Mouse (Mus musculus): Measurements from ENCODE around the gene Lclat1. TPM values are rescaled to one million over a fixed set of nuclear protein-coding genes. Genes with fewer than 3 reads are reported as not detected.
"Not testable (repeated sequence)": the region's sequence is repeated elsewhere in the genome, so short reads cannot be mapped to it uniquely, and the experiment has no call there.

Gene Lclat1
- polyA plus RNA-seq, 1 experiment from 2014 or later = 10.1 TPM

GRCm38 (mm10) chr17:73259258-73259657, 151.5 kb downstream of the Lclat1 start:
- not testable (repeated sequence) for H3K4me1 ChIP-seq; H3K4me2 ChIP-seq (replicated peaks); H3K36me3 ChIP-seq; H3K9ac ChIP-seq; H3K9me3 ChIP-seq (replicated peaks); H3K27ac ChIP-seq; ATAC-seq (ENCODE audit: low FRiP score); H3K27me3 ChIP-seq; H3K4me3 ChIP-seq
- WGBS = 92% methylated on average over 5 of the region's 5 CpGs

GRCm38 (mm10) chr17:73262558-73262957, 154.8 kb downstream of the Lclat1 start:
- no peak for ATAC-seq (ENCODE audit: low FRiP score)
- Histone ChIP-seq H3K9me3 (replicated peaks) (no peaks in the 10 kb centered on the region), H3K9ac (no peak overlapping the region), H3K27me3 (no peaks in the 10 kb centered on the region), H3K36me3 (no peaks in the 10 kb centered on the region), H3K27ac (no peak overlapping the region), H3K4me1 (0 out of 2 replicates have a peak, but pooled peaks cover 3% of the 10 kb centered on the region), H3K4me3 (no peak overlapping the region), H3K4me2 (replicated peaks) (no peak overlapping the region)
- 88% methylated on average over 2 of the region's 2 CpGs for WGBS

DNA sequence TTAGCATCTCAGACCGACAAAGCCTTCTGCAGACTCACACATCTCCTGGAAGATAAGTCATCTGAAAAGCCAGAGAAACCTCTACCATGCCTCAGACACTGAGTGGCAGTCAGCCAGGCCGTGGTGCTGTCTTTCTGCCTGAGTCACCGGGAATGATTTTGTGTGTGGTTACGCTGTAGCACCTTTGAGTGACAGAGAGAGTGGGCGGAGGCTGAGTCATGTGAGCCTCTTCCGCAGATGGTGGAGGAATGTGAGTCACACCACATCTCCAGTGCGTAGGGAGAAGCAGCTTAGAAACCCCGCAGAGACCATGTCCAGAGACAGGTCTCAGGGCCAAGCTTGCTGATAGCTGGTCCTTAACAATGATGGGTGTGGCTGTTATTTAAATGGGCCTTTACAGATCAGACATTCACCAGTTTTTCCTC, 155.3 kb downstream of the Lclat1 start:
- Histone ChIP-seq H3K4me3 (no peak overlapping the region), H3K36me3 (no peaks in the 10 kb centered on the region), H3K27me3 (no peaks in the 10 kb centered on the region), H3K4me2 (replicated peaks) (no peak overlapping the region), H3K4me1 (0 out of 2 replicates have a peak, but pooled peaks cover 3% of the 10 kb centered on the region), H3K9me3 (replicated peaks) (no peaks in the 10 kb centered on the region), H3K9ac (no peak overlapping the region), H3K27ac (no peak overlapping the region)
- no peak for ATAC-seq (ENCODE audit: low FRiP score)
- 79% methylated on average over 8 of the region's 8 CpGs for WGBS

DNA sequence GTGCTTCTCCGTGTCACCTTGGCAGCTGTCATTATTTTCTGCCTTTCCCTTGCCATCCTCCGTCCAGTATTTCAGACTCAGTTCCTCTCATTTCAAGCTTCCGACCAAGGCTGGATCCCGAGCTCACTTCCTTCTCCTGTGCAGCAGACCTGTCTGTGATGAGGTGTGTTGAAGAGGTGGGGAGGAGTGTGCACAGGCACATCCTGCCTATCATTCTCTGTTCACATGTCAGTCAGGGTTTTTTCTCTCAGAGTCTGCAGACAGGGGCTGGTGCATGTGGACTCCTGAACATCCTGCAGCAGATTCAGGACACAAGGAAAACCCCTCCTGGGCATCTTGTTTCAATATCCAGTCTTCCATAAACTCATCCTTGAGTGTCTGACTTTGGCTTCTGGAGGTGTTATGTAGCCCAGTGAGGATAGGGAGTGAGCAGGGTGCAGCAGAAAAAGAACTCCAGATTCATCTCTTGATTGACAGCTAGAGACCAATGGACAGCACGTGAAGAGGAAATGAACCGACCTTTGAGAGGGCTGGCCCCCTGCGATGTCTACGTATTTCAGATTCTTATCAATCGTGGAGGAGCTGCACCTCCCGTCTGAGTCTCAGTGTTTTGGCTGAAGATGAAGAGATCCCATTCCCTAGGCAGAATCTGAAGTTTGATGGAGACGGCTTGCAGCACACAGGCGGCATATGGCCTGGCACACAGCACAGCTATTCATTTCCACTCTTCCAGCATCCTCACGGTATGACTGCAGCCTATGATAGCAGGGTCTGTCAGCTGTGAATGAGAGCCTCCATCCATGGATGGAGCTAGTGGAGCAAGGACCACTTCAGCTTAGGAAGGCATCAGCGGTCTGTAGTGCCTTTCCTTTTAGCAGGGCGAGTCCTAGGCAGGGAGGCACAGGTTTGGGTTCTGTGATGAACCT, 163.3 kb downstream of the Lclat1 start:
- H3K27ac ChIP-seq = no peak overlapping the region
- H3K9ac ChIP-seq = no peak overlapping the region
- H3K9me3 ChIP-seq (replicated peaks) = no peaks in the 10 kb centered on the region
- ATAC-seq (ENCODE audit: low FRiP score) = no peak
- no peak overlapping the region for H3K4me3 ChIP-seq
- 75% methylated on average over 15 of the region's 15 CpGs for WGBS
- H3K27me3 ChIP-seq = no peaks in the 10 kb centered on the region
- H3K4me1 ChIP-seq = no peaks in the 10 kb centered on the region
- no peak overlapping the region for H3K4me2 ChIP-seq (replicated peaks)
- no peaks in the 10 kb centered on the region for H3K36me3 ChIP-seq

DNA sequence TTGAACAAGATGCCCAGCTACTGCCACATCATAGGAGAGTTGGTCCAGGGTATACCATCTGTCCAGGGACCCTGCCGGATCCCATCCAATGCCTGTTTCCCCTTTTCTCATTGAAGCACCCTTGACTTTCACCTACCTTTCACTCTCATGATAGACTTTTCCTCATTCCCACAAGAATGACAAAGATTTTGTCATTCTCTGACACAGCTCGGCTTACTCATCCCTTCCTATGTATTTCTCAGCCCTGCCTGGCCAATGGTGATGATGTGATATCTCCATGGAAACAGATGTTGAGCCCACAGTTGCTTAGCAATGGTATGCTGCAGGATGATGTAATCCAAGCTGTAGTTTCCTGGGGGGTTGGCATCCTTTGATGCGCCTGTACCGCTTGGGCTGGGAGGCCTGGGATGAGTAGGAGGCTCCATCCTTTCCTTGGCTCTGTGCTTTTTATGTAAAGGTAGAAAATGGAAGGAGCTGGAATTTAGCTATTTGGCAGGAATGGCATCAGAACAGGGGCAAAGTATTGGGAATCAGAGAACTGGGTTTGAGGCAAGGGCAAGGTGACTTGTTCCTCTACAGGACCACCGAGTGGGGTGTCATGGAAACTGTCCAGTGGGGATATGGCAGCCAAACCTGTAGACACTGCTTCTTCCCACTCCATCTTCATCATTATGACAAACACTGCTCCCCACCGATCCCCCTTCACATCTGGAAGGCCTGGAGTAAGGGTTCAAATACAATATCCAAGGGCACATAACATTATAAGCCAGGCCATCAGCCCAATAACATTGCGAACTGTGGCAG, 164.2 kb downstream of the Lclat1 start:
- Histone ChIP-seq H3K4me3 (no peak overlapping the region), H3K9ac (no peak overlapping the region), H3K4me2 (replicated peaks) (no peak overlapping the region), H3K4me1 (no peaks in the 10 kb centered on the region), H3K9me3 (replicated peaks) (no peaks in the 10 kb centered on the region), H3K27me3 (no peaks in the 10 kb centered on the region), H3K36me3 (no peaks in the 10 kb centered on the region), H3K27ac (no peak overlapping the region)
- ATAC-seq (ENCODE audit: low FRiP score) = no peak
- WGBS = 79% methylated on average over 7 of the region's 7 CpGs

GRCm38 (mm10) chr17:73273809-73274208, 166.0 kb downstream of the Lclat1 start:
- no peak for ATAC-seq (ENCODE audit: low FRiP score)
- H3K27me3 ChIP-seq = no peaks in the 10 kb centered on the region
- H3K4me1 ChIP-seq = no peaks in the 10 kb centered on the region
- H3K4me3 ChIP-seq = no peak overlapping the region
- H3K27ac ChIP-seq = no peak overlapping the region
- H3K9ac ChIP-seq = no peak overlapping the region
- H3K4me2 ChIP-seq (replicated peaks) = no peak overlapping the region
- no peaks in the 10 kb centered on the region for H3K36me3 ChIP-seq
- 85% methylated on average over 7 of the region's 7 CpGs for WGBS
- no peaks in the 10 kb centered on the region for H3K9me3 ChIP-seq (replicated peaks)

- ATAC-seq (ENCODE audit: low FRiP score) = no peak
- H3K27me3 ChIP-seq = no peaks in the 10 kb centered on the region
- no peak overlapping the region for H3K27ac ChIP-seq
- 74% methylated on average over 10 of the region's 10 CpGs for WGBS
- H3K4me3 ChIP-seq = no peak overlapping the region
- no peaks in the 10 kb centered on the region for H3K9me3 ChIP-seq (replicated peaks)
- no peaks in the 10 kb centered on the region for H3K36me3 ChIP-seq
- H3K9ac ChIP-seq = no peak overlapping the region
- H3K4me1 ChIP-seq = no peaks in the 10 kb centered on the region
- H3K4me2 ChIP-seq (replicated peaks) = no peak overlapping the region
Observed at GRCm38 (mm10) chr17:73275066-73275465, 167.3 kb downstream of the Lclat1 start.

GRCm38 (mm10) chr17:73277770-73278169, 170.0 kb downstream of the Lclat1 start:
- no peaks in the 10 kb centered on the region for H3K36me3 ChIP-seq
- no peaks in the 10 kb centered on the region for H3K9me3 ChIP-seq (replicated peaks)
- no peaks in the 10 kb centered on the region for H3K27me3 ChIP-seq
- ATAC-seq (ENCODE audit: low FRiP score) = no peak
- H3K27ac ChIP-seq = no peak overlapping the region
- no peaks in the 10 kb centered on the region for H3K4me1 ChIP-seq
- H3K4me3 ChIP-seq = no peak overlapping the region
- no peak overlapping the region for H3K9ac ChIP-seq
- no peak overlapping the region for H3K4me2 ChIP-seq (replicated peaks)
- 92% methylated on average over 4 of the region's 4 CpGs for WGBS

- not testable (repeated sequence) for H3K27ac ChIP-seq
- 46% methylated on average over 6 of the region's 6 CpGs for WGBS
Observed at GRCm38 (mm10) chr17:73282702-73283101, 174.9 kb downstream of the Lclat1 start.

DNA sequence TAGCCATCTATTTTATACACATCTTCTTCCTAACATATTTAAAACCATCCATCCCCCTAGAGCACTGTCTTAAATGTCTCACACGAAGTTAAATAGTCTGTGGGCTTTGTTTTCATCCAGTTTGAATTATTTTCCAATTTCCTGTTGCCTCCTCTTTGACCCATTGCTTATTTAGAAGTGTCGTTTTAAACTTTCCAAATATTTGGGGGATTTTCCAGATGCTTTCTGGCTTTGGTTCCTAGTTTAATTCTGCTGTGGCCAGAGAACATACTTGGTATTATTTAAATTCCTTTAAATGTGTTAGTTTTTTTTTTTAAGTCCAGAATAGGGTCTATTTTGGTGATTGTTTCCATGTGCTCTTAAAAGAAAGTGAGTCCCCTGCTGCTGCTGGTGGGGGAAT, 176.5 kb downstream of the Lclat1 start:
- Histone ChIP-seq H3K4me3 (no peak overlapping the region), H3K9me3 (replicated peaks) (no peaks in the 10 kb centered on the region), H3K9ac (no peak overlapping the region), H3K27me3 (no peaks in the 10 kb centered on the region), H3K4me2 (replicated peaks) (no peak overlapping the region), H3K27ac (no peak overlapping the region), H3K36me3 (no peaks in the 10 kb centered on the region), H3K4me1 (no peaks in the 10 kb centered on the region)
- no peak for ATAC-seq (ENCODE audit: low FRiP score)
- 52% methylated on average over 2 of the region's 2 CpGs for WGBS

More at GRCm38 (mm10) chr17:73282702-73283101, 174.9 kb downstream of the Lclat1 start:
- H3K4me2 ChIP-seq (replicated peaks); H3K4me1 ChIP-seq; H3K9ac ChIP-seq; H3K4me3 ChIP-seq; H3K36me3 ChIP-seq; H3K9me3 ChIP-seq (replicated peaks); H3K27me3 ChIP-seq; ATAC-seq (ENCODE audit: low FRiP score): not testable (repeated sequence)
